Mouse (Mus musculus) hindbrain, embryonic 13.5 days (tissue): ENCODE results near the gene 1110008P14Rik. TPM values are rescaled to one million over a fixed set of nuclear protein-coding genes. Genes with fewer than 3 reads are reported as not detected.
A peak's percentile ranks its signal among the peaks of the same experiment; 100 is the strongest.
"Not testable (repeated sequence)": the region's sequence is repeated elsewhere in the genome, so short reads cannot be mapped to it uniquely, and the experiment has no call there.

Source experiments
- ATAC-seq: fragments of 200-750 bp; cut with Nextera tagmentation; 2 replicates; pipeline ENCODE4 v1.8.0; 2017; ENCODE audit warnings: moderate TSS enrichment; ENCODE audit not compliant: low FRiP score
- H3K27ac ChIP-seq: fragments of 300-500 bp; sonication (generic); 2 replicates; pipeline ENCODE4 v1.5.1; 2015; ENCODE audit warnings: inconsistent platforms, mild to moderate bottlenecking, moderate library complexity
- H3K27me3 ChIP-seq: fragments of 300-500 bp; sonication (generic); 2 replicates; pipeline ENCODE4 v1.6.1; 2015; ENCODE audit warnings: mild to moderate bottlenecking, inconsistent platforms
- H3K36me3 ChIP-seq: fragments of 300-500 bp; sonication (generic); 2 replicates; pipeline ENCODE4 v1.6.1; 2015; ENCODE audit warnings: mild to moderate bottlenecking, inconsistent platforms
- H3K4me1 ChIP-seq: fragments of 300-500 bp; sonication (generic); replicated peaks from 2 replicates; pipeline ENCODE4 v1.6.1; 2015; ENCODE audit warnings: inconsistent platforms
- H3K4me2 ChIP-seq: fragments of 300-500 bp; sonication (generic); 2 replicates; pipeline ENCODE4 v1.6.1; 2015; ENCODE audit warnings: inconsistent platforms, mild to moderate bottlenecking, moderate library complexity
- H3K4me3 ChIP-seq: fragments of 300-500 bp; sonication (generic); 2 replicates; pipeline ENCODE4 v1.5.1; 2015; ENCODE audit warnings: mild to moderate bottlenecking, inconsistent platforms
- H3K9ac ChIP-seq: fragments of 300-500 bp; sonication (generic); 2 replicates; pipeline ENCODE4 v1.6.1; 2015; ENCODE audit warnings: mild to moderate bottlenecking, inconsistent platforms
- H3K9me3 ChIP-seq: fragments of 300-500 bp; sonication (generic); 2 replicates; pipeline ENCODE4 v1.6.1; 2016; ENCODE audit warnings: inconsistent platforms
- WGBS: fragments of 180-500 bp; shearing (Covaris S2); methylation state at CpG from one replicate; pipeline ENCODE4 v1.1.7; 2015; 5-methylcytosine and 5-hydroxymethylcytosine counted together
- polyA plus RNA-seq: library from polyadenylated mRNA; unstranded; fragments of >200 nt; fragmentation: Nextera tagmentation; extraction: Ambion mirVana; gene quantifications from 2 replicates; pipeline ENCODE4 v1.2.1, GENCODE M21; 2015

The 1110008P14Rik gene
- polyA plus RNA-seq, 1 experiment from 2014 or later: 108 TPM

- H3K9me3 ChIP-seq: no peaks in the 10 kb centered on the region
- ATAC-seq: no peak
- H3K9ac ChIP-seq: no peak overlapping the region
- H3K4me2 ChIP-seq: no peak overlapping the region; the same call in 1 of the 2 replicates
- no peak overlapping the region for H3K4me3 ChIP-seq
- H3K36me3 ChIP-seq: peaks cover 51% of the 10 kb centered on the region
- no peak overlapping the region for H3K27ac ChIP-seq
- H3K27me3 ChIP-seq: peaks cover 21% of the 10 kb centered on the region
- H3K4me1 ChIP-seq: peaks cover 23% of the 10 kb centered on the region
- WGBS: 89% methylated on average over 7 of the region's 7 CpGs
Measured at GRCm38 (mm10) chr2:32380001-32380500, 1.7 kb downstream of the 1110008P14Rik start.

GRCm38 (mm10) chr2:32376963-32377362 lies 4.8 kb downstream of the 1110008P14Rik start:
- ATAC-seq: no peak
- no peaks in the 10 kb centered on the region for H3K9me3 ChIP-seq
- no peak overlapping the region for H3K9ac ChIP-seq
- no peak overlapping the region for H3K27ac ChIP-seq
- H3K4me3 ChIP-seq: no peak overlapping the region
- H3K27me3 ChIP-seq: no peaks in the 10 kb centered on the region
- H3K36me3 ChIP-seq: peaks cover 79% of the 10 kb centered on the region
- H3K4me1 ChIP-seq: peaks cover 18% of the 10 kb centered on the region
- H3K4me2 ChIP-seq: no peak overlapping the region
- WGBS: 98% methylated on average over 10 of the region's 10 CpGs

DNA sequence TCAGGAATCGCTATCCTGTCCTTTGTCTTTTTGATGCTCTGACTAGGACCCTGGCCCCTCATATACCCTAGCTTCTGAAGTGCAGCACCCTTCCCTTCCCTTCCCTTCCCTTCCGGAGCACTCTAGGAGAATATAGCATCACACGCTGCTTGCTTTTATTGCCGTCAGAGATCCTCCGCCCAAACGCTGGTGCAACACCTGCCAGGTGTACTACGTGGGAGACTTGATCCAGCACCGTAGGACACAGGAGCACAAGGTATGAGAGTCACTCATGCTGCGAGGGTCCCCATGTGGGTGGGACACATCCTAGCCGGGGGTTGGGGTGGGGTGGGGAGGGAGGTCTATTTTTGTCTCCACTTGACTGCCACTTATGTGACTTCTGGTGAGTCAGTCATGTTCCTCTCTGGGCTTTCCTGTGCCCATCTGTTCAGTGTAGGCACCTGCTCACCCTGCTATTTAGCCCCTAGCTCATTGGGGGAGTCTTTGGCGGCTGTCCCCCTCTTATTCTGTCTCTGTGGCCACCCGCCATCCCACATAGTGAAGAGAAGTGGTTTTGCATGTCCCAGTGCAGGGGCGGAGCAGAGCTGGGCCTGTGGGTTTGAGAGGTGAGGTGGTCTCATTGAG lies 6.3 kb downstream of the 1110008P14Rik start:
- no peak for ATAC-seq
- Histone ChIP-seq H3K4me1 (peaks cover 4% of the 10 kb centered on the region), H3K27ac (no peak overlapping the region), H3K27me3 (no peaks in the 10 kb centered on the region), H3K4me3 (no peak overlapping the region), H3K4me2 (no peak overlapping the region), H3K9me3 (no peaks in the 10 kb centered on the region), H3K9ac (no peak overlapping the region), H3K36me3 (peaks cover 94% of the 10 kb centered on the region)
- 96% methylated on average over 13 of the region's 13 CpGs for WGBS

DNA sequence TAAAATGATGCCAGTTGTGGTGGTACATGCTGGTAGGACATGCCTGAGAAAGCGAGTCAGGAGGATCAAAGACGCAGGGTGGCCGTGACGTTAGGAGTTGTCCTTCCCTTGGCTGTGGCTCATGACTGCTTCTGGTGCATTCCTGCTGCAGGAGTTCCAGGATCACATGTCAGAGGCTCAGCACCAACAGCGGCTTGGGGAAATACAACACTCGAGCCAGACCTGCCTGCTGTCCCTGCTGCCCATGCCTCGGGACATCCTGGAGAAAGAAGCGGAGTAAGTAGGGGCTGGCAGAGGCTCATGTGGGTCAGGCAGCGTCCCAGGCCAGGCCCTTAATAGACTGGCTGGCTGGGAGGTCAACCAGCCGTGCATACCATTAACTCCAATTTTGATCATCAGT lies 7.5 kb downstream of the 1110008P14Rik start:
- no peak overlapping the region for H3K9ac ChIP-seq
- no peak overlapping the region for H3K27ac ChIP-seq
- H3K27me3 ChIP-seq: no peaks in the 10 kb centered on the region
- ATAC-seq: no peak
- 91% methylated on average over 10 of the region's 10 CpGs for WGBS
- no peak overlapping the region for H3K4me3 ChIP-seq
- H3K4me1 ChIP-seq: no peaks in the 10 kb centered on the region
- no peaks in the 10 kb centered on the region for H3K9me3 ChIP-seq
- no peak overlapping the region for H3K4me2 ChIP-seq
- H3K36me3 ChIP-seq: peaks cover 97% of the 10 kb centered on the region

GRCm38 (mm10) chr2:32367315-32367714 lies 14.4 kb downstream of the 1110008P14Rik start:
- 96% methylated on average over 5 of the region's 5 CpGs for WGBS
- H3K36me3 ChIP-seq: peaks cover 68% of the 10 kb centered on the region

DNA sequence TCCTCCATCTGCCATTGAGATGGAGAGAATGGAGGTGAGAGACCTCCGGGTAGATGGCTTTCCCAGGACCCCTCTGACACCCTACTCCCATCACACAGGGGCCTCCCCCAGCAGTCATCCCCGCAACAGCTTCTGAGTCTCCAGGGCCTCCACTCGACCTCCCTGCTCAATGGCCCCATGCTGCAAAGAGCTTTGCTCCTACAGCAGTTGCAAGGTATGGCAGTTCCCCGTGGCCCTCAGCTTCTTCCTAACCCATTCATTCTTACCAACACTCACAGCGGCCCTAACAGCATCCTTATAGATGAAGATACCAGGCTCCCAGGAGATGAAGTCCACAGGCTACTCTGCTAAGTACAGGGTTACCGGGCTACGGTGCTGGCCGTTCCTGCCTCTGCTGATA lies 17.6 kb downstream of the 1110008P14Rik start:
- H3K27ac ChIP-seq: 0 out of 2 replicates have a peak overlapping the region, but pooled peaks have one; percentile 90
- peak overlapping the region; percentile 90 for H3K4me2 ChIP-seq
- WGBS: 92% methylated on average over 8 of the region's 8 CpGs
- H3K9me3 ChIP-seq: no peaks in the 10 kb centered on the region
- no peak for ATAC-seq
- peak overlapping the region; percentile 85 for H3K4me3 ChIP-seq
- peak overlapping the region; percentile 91 for H3K9ac ChIP-seq
- peaks cover 31% of the 10 kb centered on the region for H3K4me1 ChIP-seq
- peaks cover 8% of the 10 kb centered on the region for H3K27me3 ChIP-seq
- H3K36me3 ChIP-seq: peaks cover 36% of the 10 kb centered on the region

More at GRCm38 (mm10) chr2:32367315-32367714, 14.4 kb downstream of the 1110008P14Rik start:
- Histone ChIP-seq H3K9ac (no peak overlapping the region), H3K4me1 (peaks cover 18% of the 10 kb centered on the region), H3K4me2 (no peak overlapping the region), H3K27ac (no peak overlapping the region), H3K9me3 (no peaks in the 10 kb centered on the region), H3K4me3 (no peak overlapping the region), H3K27me3 (no peaks in the 10 kb centered on the region)
- no peak for ATAC-seq

GRCm38 (mm10) chr2:32363376-32364106 lies 18.2 kb downstream of the 1110008P14Rik start:
- peak overlapping the region; percentile 90 for H3K4me2 ChIP-seq
- no peaks in the 10 kb centered on the region for H3K9me3 ChIP-seq
- peak; percentile 60 for ATAC-seq
- H3K27me3 ChIP-seq: peaks cover 8% of the 10 kb centered on the region
- peaks cover 34% of the 10 kb centered on the region for H3K36me3 ChIP-seq
- peak overlapping the region; percentile 85 for H3K4me3 ChIP-seq
- peak overlapping the region; percentile 91 for H3K9ac ChIP-seq
- WGBS: 11% methylated on average over 19 of the region's 19 CpGs
- peaks cover 31% of the 10 kb centered on the region for H3K4me1 ChIP-seq
- peak overlapping the region; percentile 90 for H3K27ac ChIP-seq

GRCm38 (mm10) chr2:32362817-32363340 lies 18.9 kb downstream of the 1110008P14Rik start:
- H3K27ac ChIP-seq: peak overlapping the region; percentile 90
- H3K4me1 ChIP-seq: peaks cover 31% of the 10 kb centered on the region
- H3K36me3 ChIP-seq: peaks cover 28% of the 10 kb centered on the region
- peak overlapping the region; percentile 90 for H3K4me2 ChIP-seq
- peak overlapping the region; percentile 91 for H3K9ac ChIP-seq
- H3K9me3 ChIP-seq: no peaks in the 10 kb centered on the region
- WGBS: 0% methylated on average over 51 of the region's 53 CpGs
- peak overlapping the region; percentile 85 for H3K4me3 ChIP-seq
- H3K27me3 ChIP-seq: peaks cover 9% of the 10 kb centered on the region
- ATAC-seq: peak; percentile 85

DNA sequence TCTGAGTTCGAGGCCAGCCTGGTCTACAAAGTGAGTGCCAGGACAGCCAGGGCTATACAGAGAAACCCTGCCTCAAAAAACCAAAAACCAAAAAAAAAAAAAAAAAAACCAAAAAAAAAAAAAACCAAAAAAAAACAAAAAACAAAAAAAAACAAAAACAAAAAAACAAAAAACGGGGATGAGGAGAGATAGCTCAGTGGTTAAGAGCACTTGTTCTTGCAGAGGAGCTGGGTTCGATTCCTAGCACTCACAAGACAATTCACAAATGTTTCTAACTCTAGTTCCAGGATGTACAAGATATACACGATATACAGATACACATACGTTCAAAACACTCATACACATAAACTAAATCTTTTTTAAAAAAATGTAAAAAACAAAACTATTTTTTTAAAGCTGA lies 19.5 kb downstream of the 1110008P14Rik start:
- H3K9ac ChIP-seq: peak overlapping the region; percentile 91
- peak overlapping the region; percentile 85 for H3K4me3 ChIP-seq
- 45% methylated on average over 5 of the region's 5 CpGs for WGBS
- H3K9me3 ChIP-seq, ATAC-seq: not testable (repeated sequence)
- peak overlapping the region; percentile 90 for H3K4me2 ChIP-seq
- H3K4me1 ChIP-seq: peaks cover 31% of the 10 kb centered on the region
- H3K36me3 ChIP-seq: peaks cover 22% of the 10 kb centered on the region
- H3K27me3 ChIP-seq: peaks cover 14% of the 10 kb centered on the region
- peak overlapping the region; percentile 90 for H3K27ac ChIP-seq

GRCm38 (mm10) chr2:32361437-32361836 lies 20.3 kb downstream of the 1110008P14Rik start:
- Histone ChIP-seq H3K4me1 (peaks cover 31% of the 10 kb centered on the region), H3K36me3 (peaks cover 13% of the 10 kb centered on the region), H3K4me2 (peak overlapping the region; percentile 62), H3K27me3 (peaks cover 14% of the 10 kb centered on the region), H3K4me3 (peak overlapping the region; percentile 33), H3K9ac (peak overlapping the region; percentile 61), H3K9me3 (no peaks in the 10 kb centered on the region), H3K27ac (no peak overlapping the region)
- 2% methylated on average over 24 of the region's 24 CpGs for WGBS
- peak; percentile 50; the same call in 1 of the 2 replicates for ATAC-seq

- Histone ChIP-seq H3K27ac (no peak overlapping the region), H3K4me1 (peaks cover 31% of the 10 kb centered on the region), H3K9ac (peak overlapping the region; percentile 61), H3K4me3 (peak overlapping the region; percentile 33), H3K36me3 (peaks cover 6% of the 10 kb centered on the region), H3K27me3 (peaks cover 14% of the 10 kb centered on the region), H3K4me2 (peak overlapping the region; percentile 62), H3K9me3 (no peaks in the 10 kb centered on the region)
- no peak for ATAC-seq
- 7% methylated on average over 14 of the region's 14 CpGs for WGBS
Measured at GRCm38 (mm10) chr2:32360741-32361140, 21.0 kb downstream of the 1110008P14Rik start.

GRCm38 (mm10) chr2:32358381-32358780 lies 23.4 kb downstream of the 1110008P14Rik start:
- no peak for ATAC-seq
- Histone ChIP-seq H3K27me3 (peaks cover 14% of the 10 kb centered on the region), H3K27ac (no peak overlapping the region), H3K36me3 (no peaks in the 10 kb centered on the region), H3K9ac (no peak overlapping the region), H3K4me1 (peaks cover 19% of the 10 kb centered on the region), H3K9me3 (no peaks in the 10 kb centered on the region), H3K4me3 (no peak overlapping the region), H3K4me2 (no peak overlapping the region)
- WGBS: 69% methylated on average over 10 of the region's 10 CpGs
